Mouse (Mus musculus) G1E (cell line): Measurements from ENCODE around the gene Csl. TPM values are rescaled to one million over a fixed set of nuclear protein-coding genes. Genes with fewer than 3 reads are reported as not detected.

Experiments used
- ATAC-seq: 2 replicates; pipeline ENCODE4 v1.8.0; 2016; ENCODE audit warnings: mild to moderate bottlenecking; ENCODE audit not compliant: insufficient number of reproducible peaks, poor library complexity, low FRiP score, severe bottlenecking; ENCODE audit errors: extremely low read depth
- DNase-seq: peaks from one replicate; pipeline ENCODE4 v3.0.0; 2012; ENCODE audit warnings: low spot score
- H3K27me3 ChIP-seq: 2 replicates; pipeline ENCODE4 v1.6.1; 2012; ENCODE audit warnings: mild to moderate bottlenecking, low read length, inconsistent platforms; ENCODE audit not compliant: insufficient read depth
- H3K36me3 ChIP-seq: replicated peaks from 2 replicates; pipeline ENCODE3; 2012; ENCODE audit warnings: mild to moderate bottlenecking, inconsistent platforms
- H3K4me1 ChIP-seq: 2 replicates; pipeline ENCODE4 v1.6.1; 2012; ENCODE audit warnings: low read depth, low read length, inconsistent platforms, mixed read lengths; ENCODE audit not compliant: insufficient read depth
- H3K4me3 ChIP-seq: 2 replicates; pipeline ENCODE4 v1.5.1; 2012; ENCODE audit warnings: low read depth, mild to moderate bottlenecking, inconsistent platforms, low read length, moderate library complexity, mixed read lengths
- H3K9me3 ChIP-seq: replicated peaks from 2 replicates; pipeline ENCODE4 v1.6.1; 2012; ENCODE audit warnings: inconsistent platforms
- CTCF ChIP-seq: IDR thresholded peaks from 2 replicates; pipeline ENCODE4 v1.5.1; 2012; ENCODE audit warnings: low read depth, low read length, inconsistent platforms, mixed read lengths
- GATA1 ChIP-seq: IDR thresholded peaks from 2 replicates; pipeline ENCODE4 v1.6.1; 2012; ENCODE audit warnings: borderline replicate concordance, low read length, inconsistent platforms, mixed read lengths
- GATA2 ChIP-seq: IDR thresholded peaks from 2 replicates; pipeline ENCODE4 v1.6.1; 2012; ENCODE audit warnings: low read depth, low read length, inconsistent platforms, borderline replicate concordance
- POLR2AphosphoS5 ChIP-seq: IDR thresholded peaks from 2 replicates; pipeline ENCODE4 v1.6.1; 2012; ENCODE audit warnings: low read depth, low read length, inconsistent platforms; ENCODE audit not compliant: insufficient replicate concordance
- TAL1 ChIP-seq: conservative IDR thresholded peaks from 2 replicates; pipeline ENCODE4 v1.6.1; 2012; ENCODE audit warnings: low read depth, low read length, inconsistent platforms, mixed read lengths
- polyA plus RNA-seq: library from polyadenylated mRNA; stranded (reverse); fragments of >175 nt; gene quantifications from 2 replicates; pipeline ENCODE4 v1.2.3, GENCODE M21; 2012
- total RNA-seq, 2 experiments: library from RNA; stranded (forward) in 1 of 2; stranded (reverse) in 1 of 2; fragments of 200-1000 nt in 1 of 2; fragments of >200 nt in 1 of 2; fragmentation: Nextera tagmentation in 1 of 2; gene quantifications; 2 replicates each; pipeline ENCODE4 v1.2.3; 2014 to 2017

Csl gene
- total RNA-seq (2014; fragmentation: Nextera tagmentation) (not detected in 2 replicates), total RNA-seq (2017) (0.35 and 0.55 TPM in 2 replicates), polyA plus RNA-seq (not detected in 2 replicates)

- Histone ChIP-seq H3K9me3 (peaks cover 42% of the 10 kb centered on the region), H3K27me3 (no peaks in the 10 kb centered on the region), H3K4me1 (no peaks in the 10 kb centered on the region), H3K4me3 (no peak within 1 kb of the TSS), H3K36me3 (no peaks in the 10 kb centered on the region)
- no peak for DNase-seq
- no peak for TF ChIP-seq GATA1
- no peak for ATAC-seq
These were observed at the start of gene Csl for GRCm38 (mm10) chr10:99759558-99759957. Gene Csl, minus strand, starts transcription at chr10:99759658.

- H3K4me3 ChIP-seq, result no peak overlapping the region
- H3K9me3 ChIP-seq, result peaks cover 5% of the 10 kb centered on the region
- H3K27me3 ChIP-seq, result no peaks in the 10 kb centered on the region
- no peak for DNase-seq
- no peaks in the 10 kb centered on the region for H3K4me1 ChIP-seq
- H3K36me3 ChIP-seq, result no peaks in the 10 kb centered on the region
- no peak for ATAC-seq
- no peak for TF ChIP-seq GATA2
- TF ChIP-seq GATA1, result no peak
- no peak for TF ChIP-seq TAL1
- TF ChIP-seq CTCF, result no peak
- TF ChIP-seq POLR2AphosphoS5, result no peak
These were observed 30.0 kb upstream of the Csl start for GRCm38 (mm10) chr10:99789418-99789817.

- no peak for DNase-seq
- TF ChIP-seq GATA2 (no peak), TAL1 (no peak), CTCF (no peak), GATA1 (no peak), POLR2AphosphoS5 (no peak)
- ATAC-seq, result no peak
- Histone ChIP-seq H3K4me3 (no peak overlapping the region), H3K9me3 (peaks cover 24% of the 10 kb centered on the region), H3K4me1 (no peaks in the 10 kb centered on the region), H3K36me3 (no peaks in the 10 kb centered on the region), H3K27me3 (no peaks in the 10 kb centered on the region)
These were observed 15.0 kb upstream of the Csl start for GRCm38 (mm10) chr10:99774228-99775120.

GRCm38 (mm10) chr10:99750146-99750545, 9.3 kb downstream of the Csl start:
- Histone ChIP-seq H3K4me1 (no peaks in the 10 kb centered on the region), H3K27me3 (no peaks in the 10 kb centered on the region), H3K9me3 (peaks cover 17% of the 10 kb centered on the region), H3K4me3 (no peak overlapping the region), H3K36me3 (no peaks in the 10 kb centered on the region)
- TF ChIP-seq POLR2AphosphoS5 (no peak), GATA2 (no peak), GATA1 (no peak), CTCF (no peak), TAL1 (no peak)
- ATAC-seq, result no peak
- no peak for DNase-seq

GRCm38 (mm10) chr10:99748668-99749260, 10.7 kb downstream of the Csl start:
- H3K27me3 ChIP-seq, result no peaks in the 10 kb centered on the region
- DNase-seq (no peak), ATAC-seq (no peak)

GRCm38 (mm10) chr10:99748009-99748408, 11.4 kb downstream of the Csl start:
- TF ChIP-seq GATA1 (no peak), POLR2AphosphoS5 (no peak), CTCF (no peak), TAL1 (no peak), GATA2 (no peak)
- no peak for ATAC-seq

More at GRCm38 (mm10) chr10:99748668-99749260, 10.7 kb downstream of the Csl start:
- TF ChIP-seq CTCF (no peak), GATA1 (no peak), TAL1 (no peak), POLR2AphosphoS5 (no peak)
- Histone ChIP-seq H3K36me3 (no peaks in the 10 kb centered on the region), H3K9me3 (peaks cover 9% of the 10 kb centered on the region; the same call in 1 of the 2 replicates), H3K4me1 (no peaks in the 10 kb centered on the region), H3K4me3 (no peak overlapping the region)

More at GRCm38 (mm10) chr10:99748009-99748408, 11.4 kb downstream of the Csl start:
- Histone ChIP-seq H3K4me3 (no peak overlapping the region), H3K4me1 (no peaks in the 10 kb centered on the region), H3K27me3 (no peaks in the 10 kb centered on the region), H3K36me3 (no peaks in the 10 kb centered on the region), H3K9me3 (peaks cover 9% of the 10 kb centered on the region; the same call in 1 of the 2 replicates)
- DNase-seq, result no peak
